ENCODE assay signal across 11 mouse cellular contexts in genomic region chr12:80821312-80822007, GRCm38 (mm10). TPM values are rescaled to one million over a fixed set of nuclear protein-coding genes. Genes with fewer than 3 reads are reported as not detected.
DNase-seq lines count a peak whose midpoint lies in the region; ATAC-seq and TF ChIP-seq lines count a peak whose summit lies in the region.
"Had no signal": no experiment of that assay in that cellular context is flagged by ENCODE, and none has a peak within 500 bp of the region (broad histone marks: within the 10 kb centered on the region; RNA-seq: fewer than 3 reads in every experiment).

No protein-coding gene starts in this region.

- H3K27ac ChIP-seq in heart, adult 2 months, result peak overlapping the region; percentile 78
- H3K27ac ChIP-seq in midbrain, postnatal 0 days (ENCODE audit: low read depth, low read length), result peak overlapping the region; percentile 43; the same call in 1 of the 2 replicates
- H3K27ac ChIP-seq in midbrain, embryonic 15.5 days, result no peak overlapping the region
- H3K27ac ChIP-seq in heart, embryonic 16.5 days (ENCODE audit: low read length), result peak overlapping the region; percentile 55
- H3K27ac ChIP-seq: embryonic facial prominence, embryonic 13.5 days; liver, embryonic 14.5 days had no signal

- TF ChIP-seq CTCF in heart, adult 2 months (IDR thresholded peaks at IDR 0.05), result no peak
- no peak for TF ChIP-seq CTCF in midbrain, postnatal 0 days (IDR thresholded peaks at IDR 0.05)

- peaks cover 39% of the 10 kb centered on the region for H3K4me1 ChIP-seq in heart, adult 2 months (ENCODE audit: control insufficient read depth, insufficient read depth, low read length)
- H3K4me1 ChIP-seq in midbrain, postnatal 0 days (ENCODE audit: insufficient read depth, low read length), result no peaks in the 10 kb centered on the region; the same call in 1 of the 2 replicates
- peaks cover 4% of the 10 kb centered on the region; the same call in 1 of the 2 replicates for H3K4me1 ChIP-seq in midbrain, embryonic 15.5 days
- H3K4me1 ChIP-seq in heart, embryonic 16.5 days (ENCODE audit: control insufficient read depth, insufficient read depth, low read length), result peaks cover 51% of the 10 kb centered on the region

- H3K9me3 ChIP-seq in midbrain, postnatal 0 days (ENCODE audit: low read length), result no peaks in the 10 kb centered on the region
- no peaks in the 10 kb centered on the region for H3K9me3 ChIP-seq in midbrain, embryonic 15.5 days
- no peaks in the 10 kb centered on the region for H3K9me3 ChIP-seq in heart, embryonic 16.5 days (replicated peaks; ENCODE audit: control insufficient read depth, low read length)
- H3K9me3 ChIP-seq: embryonic facial prominence, embryonic 13.5 days had no signal

- DNase-seq in heart, adult 2 months, result peak; percentile 64 to 67
- no peak for DNase-seq in heart, postnatal 10 days
- DNase-seq in midbrain, postnatal 0 days (ENCODE audit: low spot score), result no peak
- no peak for DNase-seq in left cerebral cortex, adult 18-20 months (ENCODE audit: low spot score in 2 of 2)
- DNase-seq in frontal cortex, postnatal 14 days (ENCODE audit: low spot score in 2 of 2), result no peak

- peak overlapping the region; percentile 62 for H3K9ac ChIP-seq in heart, adult 2 months (ENCODE audit: low read depth, low read length)
- no peak overlapping the region for H3K9ac ChIP-seq in midbrain, postnatal 0 days (replicated peaks; ENCODE audit: low read length, poor library complexity, severe bottlenecking)
- no peak overlapping the region for H3K9ac ChIP-seq in midbrain, embryonic 15.5 days
- H3K9ac ChIP-seq in heart, embryonic 16.5 days (ENCODE audit: low read length), result no peak overlapping the region
- H3K9ac ChIP-seq: embryonic facial prominence, embryonic 13.5 days; liver, embryonic 14.5 days had no signal

- ATAC-seq in midbrain, postnatal 0 days (ENCODE audit: low FRiP score), result no peak
- no peak for ATAC-seq in midbrain, embryonic 15.5 days (replicated peaks)
- peak; percentile 30; the same call in 1 of the 2 replicates for ATAC-seq in heart, embryonic 16.5 days (replicated peaks; ENCODE audit: extremely low read depth, insufficient read depth, low FRiP score)
- ATAC-seq: activated CD4-positive, CD25-positive, alpha-beta regulatory T cell, adult 4 months had no signal

- TF ChIP-seq POLR2A in heart, adult 2 months (IDR thresholded peaks at IDR 0.05; ENCODE audit: insufficient read depth, low read depth, low read length), result no peak
- no peak for TF ChIP-seq POLR2A in myocyte (IDR thresholded peaks at IDR 0.05; ENCODE audit: insufficient read length, low read depth)

- intact Hi-C loops in heart, adult 2 months (cut with DNase I), result loop anchor here (1.0 to 2.0 kb wide), 2 partner anchors 9 to 31 kb away; partner anchors contain the start of gene Susd6
- intact Hi-C loops in heart, postnatal 10 days (cut with DNase I), result no loop called here

- H3K27me3 ChIP-seq in heart, adult 2 months (ENCODE audit: control insufficient read depth, insufficient read depth, low read length), result no peaks in the 10 kb centered on the region
- H3K27me3 ChIP-seq in midbrain, postnatal 0 days (ENCODE audit: insufficient read depth, low read length), result no peaks in the 10 kb centered on the region
- H3K27me3 ChIP-seq in midbrain, embryonic 15.5 days (replicated peaks), result no peaks in the 10 kb centered on the region
- H3K27me3 ChIP-seq in heart, embryonic 16.5 days (ENCODE audit: control insufficient read depth, insufficient read depth, low read length), result no peaks in the 10 kb centered on the region
- no peaks in the 10 kb centered on the region for H3K27me3 ChIP-seq in myocyte (ENCODE audit: control insufficient read depth, insufficient read depth, insufficient read length)
- H3K27me3 ChIP-seq: embryonic facial prominence, embryonic 13.5 days had no signal

- no peak for TF ChIP-seq EP300 in heart, adult 2 months (IDR thresholded peaks at IDR 0.05; ENCODE audit: insufficient read depth, low read depth, low read length)

- no peak overlapping the region for H3ac ChIP-seq in myocyte (ENCODE audit: control insufficient read depth, insufficient read length)

- H3K36me3 ChIP-seq in heart, adult 2 months (ENCODE audit: control insufficient read depth, insufficient read depth, low read length), result peaks cover 80% of the 10 kb centered on the region
- H3K36me3 ChIP-seq in midbrain, postnatal 0 days (ENCODE audit: insufficient read depth, low read length), result no peaks in the 10 kb centered on the region
- no peaks in the 10 kb centered on the region for H3K36me3 ChIP-seq in midbrain, embryonic 15.5 days (replicated peaks)
- no peaks in the 10 kb centered on the region for H3K36me3 ChIP-seq in heart, embryonic 16.5 days (ENCODE audit: control insufficient read depth, insufficient read depth)
- no peaks in the 10 kb centered on the region for H3K36me3 ChIP-seq in myocyte (ENCODE audit: control insufficient read depth, insufficient read depth)
- H3K36me3 ChIP-seq: embryonic facial prominence, embryonic 13.5 days had no signal

- WGBS in heart, adult 2 months, result 18% methylated on average over 4 of the region's 4 CpGs
- 83% methylated on average over 4 of the region's 4 CpGs for whole genome bisulfite sequencing in midbrain, postnatal 0 days
- WGBS in midbrain, embryonic 15.5 days, result 88% methylated on average over 4 of the region's 4 CpGs
- 44% methylated on average over 4 of the region's 4 CpGs for WGBS in heart, embryonic 16.5 days

- H3K79me2 ChIP-seq in heart, adult 2 months (replicated peaks; ENCODE audit: control insufficient read depth, insufficient read depth, low read length), result peaks cover 12% of the 10 kb centered on the region
- H3K79me2 ChIP-seq in myocyte (ENCODE audit: control insufficient read depth, insufficient read depth), result peaks cover 100% of the 10 kb centered on the region

- no peak overlapping the region for H3K4me3 ChIP-seq in heart, adult 2 months
- no peak overlapping the region for H3K4me3 ChIP-seq in midbrain, postnatal 0 days (ENCODE audit: low read depth, low read length)
- H3K4me3 ChIP-seq in midbrain, embryonic 15.5 days, result no peak overlapping the region
- no peak overlapping the region for H3K4me3 ChIP-seq in heart, embryonic 16.5 days (ENCODE audit: low read length)
- H3K4me3 ChIP-seq in myocyte, result no peak overlapping the region
- H3K4me3 ChIP-seq: embryonic facial prominence, embryonic 13.5 days had no signal

- H3K4me2 ChIP-seq in midbrain, postnatal 0 days (ENCODE audit: low read depth, low read length, poor library complexity, severe bottlenecking), result no peak overlapping the region
- no peak overlapping the region for H3K4me2 ChIP-seq in midbrain, embryonic 15.5 days
- no peak overlapping the region for H3K4me2 ChIP-seq in heart, embryonic 16.5 days (ENCODE audit: low read depth, low read length)
- H3K4me2 ChIP-seq in myocyte (ENCODE audit: low read depth), result peak overlapping the region; percentile 25
- H3K4me2 ChIP-seq: embryonic facial prominence, embryonic 13.5 days had no signal

TF ChIP-seq in myocyte, 11 proteins besides CTCF, POLR2A, EP300 and RAD21:
- TF ChIP-seq E2F4 (IDR thresholded peaks at IDR 0.05; ENCODE audit: insufficient read depth) (no peak), USF1 (IDR thresholded peaks at IDR 0.05; ENCODE audit: low read depth) (no peak), MAX (IDR thresholded peaks at IDR 0.05; ENCODE audit: low read depth) (no peak), TCF12 (IDR thresholded peaks at IDR 0.05; ENCODE audit: insufficient read depth, poor library complexity, severe bottlenecking) (no peak), REST (IDR thresholded peaks at IDR 0.05; ENCODE audit: insufficient read depth, insufficient read length) (no peak), TCF3 (IDR thresholded peaks at IDR 0.05; ENCODE audit: insufficient read length, low read depth) (no peak), MYOD1 (IDR thresholded peaks at IDR 0.05; ENCODE audit: control insufficient read depth in 1 of 3, insufficient read length in 2 of 3, low read depth in 2 of 3) (no peak), SRF (IDR thresholded peaks at IDR 0.05; ENCODE audit: control insufficient read depth, insufficient read length, low read depth) (no peak), MYOG (IDR thresholded peaks at IDR 0.05; ENCODE audit: control insufficient read depth in 1 of 3, insufficient read depth in 1 of 3, insufficient read length in 2 of 3, low read depth in 2 of 3) (no peak), POLR2AphosphoS2 (IDR thresholded peaks at IDR 0.05; ENCODE audit: insufficient read length, low read depth) (no peak), CEBPB (IDR thresholded peaks at IDR 0.05; ENCODE audit: insufficient read depth, poor library complexity, severe bottlenecking) (no peak)

RNA-seq across cellular contexts. Expression of gene Susd6, which starts 31.1 kb away (rescaled TPM):
- total RNA-seq in heart, adult 2 months (2021), result 10 to 100 TPM; 67.4 to 78.6 TPM
- 50.1 and 75.8 TPM in 2 replicates for polyA plus RNA-seq in heart, adult 2 months (2012; rRNA removed)
- total RNA-seq in heart, postnatal 10 days (2021), result 10 to 100 TPM; 58.3 to 60.9 TPM
- 17.3 and 22.5 TPM in 2 replicates for total RNA-seq in midbrain, postnatal 0 days (2014; rRNA removed)
- 6.4 and 7.4 TPM in 2 replicates for polyA plus RNA-seq in midbrain, postnatal 0 days (2015; fragmentation: Nextera tagmentation; extraction: Ambion mirVana)
- polyA plus RNA-seq in midbrain, embryonic 15.5 days (2015; fragmentation: Nextera tagmentation; extraction: Ambion mirVana), result 13.2 and 13.6 TPM in 2 replicates
- 18.1 and 19.4 TPM in 2 replicates for polyA plus RNA-seq in heart, embryonic 16.5 days (2015; fragmentation: Nextera tagmentation; extraction: Ambion mirVana)
- 64.0 TPM for polyA plus RNA-seq in myocyte (2012; fragmentation: generic; extraction: Trizol)
- 10 to 100 TPM; 34.8 to 35.7 TPM for total RNA-seq in left cerebral cortex, adult 18-20 months (2021)

Comparison
In these comparisons a context has a peak if more than half of its experiments do, and no peak if none do; other contexts are left out.
1. DNase-seq: peak in heart, adult 2 months (2 of 2); none in heart, postnatal 10 days (0 of 2), midbrain, postnatal 0 days (single experiment), left cerebral cortex, adult 18-20 months (0 of 2) and frontal cortex, postnatal 14 days (0 of 2).